Mouse (Mus musculus): ENCODE results near the gene Yes1.

DNA sequence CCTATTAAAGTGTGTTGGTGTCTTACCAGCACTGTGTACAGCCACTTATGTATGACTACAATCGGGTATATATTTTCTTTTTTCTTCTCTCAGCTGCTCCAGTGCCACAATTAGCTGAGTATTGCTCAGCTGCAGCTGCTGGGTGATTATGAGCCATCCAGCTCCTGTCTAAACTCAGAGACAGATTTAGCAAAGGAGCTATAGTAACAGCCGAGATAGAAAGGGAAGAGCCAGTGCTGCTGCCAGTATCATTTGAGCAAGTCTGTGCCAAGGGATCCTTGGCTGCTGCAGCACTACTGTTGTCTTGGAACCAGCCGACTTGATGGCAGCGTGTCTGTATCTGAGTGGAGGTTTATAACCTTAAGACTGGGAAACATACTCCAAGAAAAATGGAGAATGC, 3.7 kb downstream of the Yes1 start:
- no peak for TF ChIP-seq POLR2A (IDR thresholded peaks at IDR 0.05; ENCODE audit: borderline replicate concordance, extremely low read depth, low read depth, low read length)
- no peak for TF ChIP-seq CTCF (IDR thresholded peaks at IDR 0.05; ENCODE audit: insufficient read depth, low read length)

All from lung, adult 2 months (tissue).